Comparison of ENCODE assay signal across 27 mouse cellular contexts in genomic region chr12:104539911-104540310, GRCm38 (mm10).
"Had no signal": no experiment of that assay in that cellular context is flagged by ENCODE, and none has a peak within 500 bp of the region (broad histone marks: within the 10 kb centered on the region; RNA-seq: fewer than 3 reads in every experiment).

No protein-coding gene starts in this region.

- H3K4me3 ChIP-seq: embryonic facial prominence, embryonic 10.5 days; embryonic facial prominence, embryonic 12.5 days; embryonic facial prominence, embryonic 13.5 days; embryonic facial prominence, embryonic 15.5 days; erythroblast, embryonic 14.5 days; forebrain, embryonic 10.5 days; forebrain, embryonic 12.5 days; forebrain, embryonic 13.5 days; forebrain, embryonic 15.5 days; gastrocnemius, adult 2 months; heart, adult 2 months; heart, embryonic 10.5 days had no signal

- DNase-seq: cerebellum, adult 9-11 months; cerebellum, postnatal 10 days; cerebellum, postnatal 14 days; cerebellum, postnatal 25 days; cerebellum, postnatal 36 days; embryo, embryonic 11 days; forebrain, postnatal 0 days; gastrocnemius, adult 2 months; gastrocnemius, postnatal 10 days; gastrocnemius, postnatal 14 days; gastrocnemius, postnatal 25 days; gastrocnemius, postnatal 36 days; heart, adult 11 months; heart, adult 18-20 months; heart, adult 2 months had no signal

- ATAC-seq: forebrain, embryonic 13.5 days; forebrain, embryonic 14.5 days; forebrain, embryonic 15.5 days; forebrain, embryonic 16.5 days; forebrain, postnatal 0 days had no signal

- H3K4me2 ChIP-seq: embryonic facial prominence, embryonic 12.5 days; embryonic facial prominence, embryonic 13.5 days; embryonic facial prominence, embryonic 15.5 days; forebrain, embryonic 12.5 days; forebrain, embryonic 13.5 days; forebrain, embryonic 15.5 days had no signal

- H3K27me3 ChIP-seq: embryonic facial prominence, embryonic 12.5 days; embryonic facial prominence, embryonic 13.5 days; embryonic facial prominence, embryonic 15.5 days; forebrain, embryonic 12.5 days; forebrain, embryonic 13.5 days; forebrain, embryonic 15.5 days had no signal

- H3K36me3 ChIP-seq: embryonic facial prominence, embryonic 10.5 days; embryonic facial prominence, embryonic 12.5 days; embryonic facial prominence, embryonic 13.5 days; embryonic facial prominence, embryonic 15.5 days; forebrain, embryonic 10.5 days; forebrain, embryonic 12.5 days; forebrain, embryonic 15.5 days; heart, embryonic 10.5 days had no signal

- H3K27ac ChIP-seq: embryonic facial prominence, embryonic 10.5 days; embryonic facial prominence, embryonic 12.5 days; embryonic facial prominence, embryonic 13.5 days; embryonic facial prominence, embryonic 15.5 days; forebrain, embryonic 10.5 days; forebrain, embryonic 12.5 days; forebrain, embryonic 13.5 days; forebrain, embryonic 15.5 days; gastrocnemius, adult 2 months; heart, adult 2 months; heart, embryonic 10.5 days had no signal

- H3K9me3 ChIP-seq: embryonic facial prominence, embryonic 10.5 days; embryonic facial prominence, embryonic 12.5 days; embryonic facial prominence, embryonic 13.5 days; embryonic facial prominence, embryonic 15.5 days; forebrain, embryonic 10.5 days; forebrain, embryonic 12.5 days; forebrain, embryonic 13.5 days; forebrain, embryonic 15.5 days; heart, embryonic 10.5 days had no signal

- H3K9ac ChIP-seq: embryonic facial prominence, embryonic 12.5 days; embryonic facial prominence, embryonic 13.5 days; embryonic facial prominence, embryonic 15.5 days; forebrain, embryonic 12.5 days; forebrain, embryonic 13.5 days; forebrain, embryonic 15.5 days; forebrain, postnatal 0 days had no signal

- H3K4me1 ChIP-seq: embryonic facial prominence, embryonic 12.5 days; embryonic facial prominence, embryonic 15.5 days; forebrain, embryonic 12.5 days; forebrain, embryonic 13.5 days; forebrain, embryonic 15.5 days; heart, embryonic 10.5 days had no signal
